Mouse (Mus musculus): ENCODE data around the gene Ppp1r13l. TPM values are rescaled to one million over a fixed set of nuclear protein-coding genes. Genes with fewer than 3 reads are reported as not detected.

The Ppp1r13l gene
- polyA plus RNA-seq, 1 experiment from 2014 or later: 3.0 TPM

- H3K4me3 ChIP-seq (replicated peaks; ENCODE audit: low read depth, low read length): no peak overlapping the region
- ATAC-seq (replicated peaks; ENCODE audit: low FRiP score, low read depth) (no peak), DNase-seq (ENCODE audit: low spot score) (no peak)
- H3K27me3 ChIP-seq (ENCODE audit: insufficient read depth, low read length): no peaks in the 10 kb centered on the region
- no peaks in the 10 kb centered on the region for H3K36me3 ChIP-seq (ENCODE audit: insufficient read depth, low read length)
- TF ChIP-seq CTCF (IDR thresholded peaks at IDR 0.05; ENCODE audit: low read depth): no peak
- 89% methylated on average over 11 of the region's 11 CpGs for WGBS
- H3K4me2 ChIP-seq (ENCODE audit: low read length): no peak overlapping the region
- no peaks in the 10 kb centered on the region for H3K9me3 ChIP-seq (replicated peaks; ENCODE audit: low read length)
- H3K27ac ChIP-seq: no peak overlapping the region
- peaks cover 13% of the 10 kb centered on the region for H3K4me1 ChIP-seq (replicated peaks; ENCODE audit: insufficient read depth, low read length)
- no peak overlapping the region for H3K9ac ChIP-seq (ENCODE audit: low read depth, low read length)
Measured at GRCm38 (mm10) chr7:19324221-19324620, 35.3 kb upstream of the Ppp1r13l start.

GRCm38 (mm10) chr7:19325262-19326199, 34.0 kb upstream of the Ppp1r13l start:
- H3K4me1 ChIP-seq (replicated peaks; ENCODE audit: insufficient read depth, low read length): peaks cover 6% of the 10 kb centered on the region; the same call in 1 of the 2 replicates
- peak overlapping the region; percentile 6; the same call in 1 of the 2 replicates for H3K9ac ChIP-seq (ENCODE audit: low read depth, low read length)
- ATAC-seq (replicated peaks; ENCODE audit: low FRiP score, low read depth) (no peak), DNase-seq (ENCODE audit: low spot score) (no peak)
- 73% methylated on average over 21 of the region's 21 CpGs for WGBS
- no peak for TF ChIP-seq CTCF (IDR thresholded peaks at IDR 0.05; ENCODE audit: low read depth)
- no peaks in the 10 kb centered on the region for H3K27me3 ChIP-seq (ENCODE audit: insufficient read depth, low read length)
- H3K36me3 ChIP-seq (ENCODE audit: insufficient read depth, low read length): no peaks in the 10 kb centered on the region
- peak overlapping the region; percentile 50 for H3K4me2 ChIP-seq (ENCODE audit: low read length)
- no peak overlapping the region; the same call in 1 of the 2 replicates for H3K4me3 ChIP-seq (replicated peaks; ENCODE audit: low read depth, low read length)
- peak overlapping the region; percentile 91; the same call in 1 of the 2 replicates for H3K27ac ChIP-seq
- no peaks in the 10 kb centered on the region for H3K9me3 ChIP-seq (replicated peaks; ENCODE audit: low read length)

- WGBS: 2% methylated on average over 19 of the region's 20 CpGs
- no peaks in the 10 kb centered on the region for H3K27me3 ChIP-seq (ENCODE audit: insufficient read depth, low read length)
- no peaks in the 10 kb centered on the region for H3K9me3 ChIP-seq (replicated peaks; ENCODE audit: low read length)
- peak overlapping the region; percentile 50 for H3K4me2 ChIP-seq (ENCODE audit: low read length)
- DNase-seq (ENCODE audit: low spot score) (peak; percentile 86), ATAC-seq (replicated peaks; ENCODE audit: low FRiP score, low read depth) (peak; percentile 52; the same call in 1 of the 2 replicates)
- peaks cover 5% of the 10 kb centered on the region; the same call in 1 of the 2 replicates for H3K4me1 ChIP-seq (replicated peaks; ENCODE audit: insufficient read depth, low read length)
- peak overlapping the region; percentile 6; the same call in 1 of the 2 replicates for H3K9ac ChIP-seq (ENCODE audit: low read depth, low read length)
- H3K27ac ChIP-seq: peak overlapping the region; percentile 91
- H3K4me3 ChIP-seq (replicated peaks; ENCODE audit: low read depth, low read length): peak overlapping the region; percentile 27
- no peaks in the 10 kb centered on the region for H3K36me3 ChIP-seq (ENCODE audit: insufficient read depth, low read length)
- TF ChIP-seq CTCF (IDR thresholded peaks at IDR 0.05; ENCODE audit: low read depth): no peak
Measured at GRCm38 (mm10) chr7:19326359-19326758, 33.2 kb upstream of the Ppp1r13l start.

GRCm38 (mm10) chr7:19327128-19327527, 32.4 kb upstream of the Ppp1r13l start:
- Histone ChIP-seq H3K27ac (peak overlapping the region; percentile 91), H3K36me3 (ENCODE audit: insufficient read depth, low read length) (no peaks in the 10 kb centered on the region), H3K9ac (ENCODE audit: low read depth, low read length) (0 out of 2 replicates have a peak overlapping the region, but pooled peaks have one; percentile 43), H3K4me2 (ENCODE audit: low read length) (peak overlapping the region; percentile 50), H3K27me3 (ENCODE audit: insufficient read depth, low read length) (no peaks in the 10 kb centered on the region), H3K4me3 (replicated peaks; ENCODE audit: low read depth, low read length) (peak overlapping the region; percentile 27), H3K4me1 (replicated peaks; ENCODE audit: insufficient read depth, low read length) (peaks cover 5% of the 10 kb centered on the region; the same call in 1 of the 2 replicates), H3K9me3 (replicated peaks; ENCODE audit: low read length) (no peaks in the 10 kb centered on the region)
- under 1% methylated on average over 22 of the region's 22 CpGs for WGBS
- ATAC-seq (replicated peaks; ENCODE audit: low FRiP score, low read depth): peak; percentile 80
- peak; percentile 93 for DNase-seq (ENCODE audit: low spot score)
- TF ChIP-seq CTCF (IDR thresholded peaks at IDR 0.05; ENCODE audit: low read depth): no peak

- Histone ChIP-seq H3K4me2 (ENCODE audit: low read length) (no peak overlapping the region), H3K36me3 (ENCODE audit: insufficient read depth, low read length) (no peaks in the 10 kb centered on the region), H3K27me3 (ENCODE audit: insufficient read depth, low read length) (no peaks in the 10 kb centered on the region), H3K4me3 (replicated peaks; ENCODE audit: low read depth, low read length) (no peak overlapping the region), H3K9me3 (replicated peaks; ENCODE audit: low read length) (no peaks in the 10 kb centered on the region), H3K4me1 (replicated peaks; ENCODE audit: insufficient read depth, low read length) (peaks cover 5% of the 10 kb centered on the region; the same call in 1 of the 2 replicates), H3K9ac (ENCODE audit: low read depth, low read length) (no peak overlapping the region), H3K27ac (no peak overlapping the region)
- 69% methylated on average over 5 of the region's 5 CpGs for WGBS
- no peak for DNase-seq (ENCODE audit: low spot score)
- ATAC-seq (replicated peaks; ENCODE audit: low FRiP score, low read depth): no peak
- TF ChIP-seq CTCF (IDR thresholded peaks at IDR 0.05; ENCODE audit: low read depth): no peak
Measured at GRCm38 (mm10) chr7:19327782-19328181, 31.8 kb upstream of the Ppp1r13l start.

- Histone ChIP-seq H3K4me2 (ENCODE audit: low read length) (no peak overlapping the region), H3K9me3 (replicated peaks; ENCODE audit: low read length) (no peaks in the 10 kb centered on the region), H3K4me1 (replicated peaks; ENCODE audit: insufficient read depth, low read length) (peaks cover 5% of the 10 kb centered on the region; the same call in 1 of the 2 replicates), H3K27me3 (ENCODE audit: insufficient read depth, low read length) (no peaks in the 10 kb centered on the region), H3K27ac (no peak overlapping the region), H3K4me3 (replicated peaks; ENCODE audit: low read depth, low read length) (no peak overlapping the region), H3K36me3 (ENCODE audit: insufficient read depth, low read length) (no peaks in the 10 kb centered on the region), H3K9ac (ENCODE audit: low read depth, low read length) (no peak overlapping the region)
- ATAC-seq (replicated peaks; ENCODE audit: low FRiP score, low read depth): no peak
- DNase-seq (ENCODE audit: low spot score): no peak
- peak; percentile 39; the same call in 1 of the 2 replicates for TF ChIP-seq CTCF (IDR thresholded peaks at IDR 0.05; ENCODE audit: low read depth)
Measured at GRCm38 (mm10) chr7:19328425-19328824, 31.1 kb upstream of the Ppp1r13l start.

All from kidney, postnatal 0 days (tissue).